Mouse (Mus musculus): ENCODE data around the gene Cog5.

Cog5 gene

GRCm38 (mm10) chr12:31949759-31950658, 295.3 kb downstream of the Cog5 start, which contains the start of gene Hbp1:
TSS of gene Hbp1 (minus strand) at chr12:31950535.
- peak; percentile 74; the same call in 1 of the 2 replicates for TF ChIP-seq GATA4 (IDR thresholded peaks at IDR 0.05; ENCODE audit: insufficient replicate concordance, low read length)

GRCm38 (mm10) chr12:31950659-31951031, 296.0 kb downstream of the Cog5 start:
- TF ChIP-seq GATA4 (IDR thresholded peaks at IDR 0.05; ENCODE audit: insufficient replicate concordance, low read length), result no peak

GRCm38 (mm10) chr12:31955843-31956242, 301.2 kb downstream of the Cog5 start:
- TF ChIP-seq GATA4 (IDR thresholded peaks at IDR 0.05; ENCODE audit: insufficient replicate concordance, low read length), result no peak

GRCm38 (mm10) chr12:31964074-31964473, 309.4 kb downstream of the Cog5 start:
- TF ChIP-seq GATA4 (IDR thresholded peaks at IDR 0.05; ENCODE audit: insufficient replicate concordance, low read length), result no peak

- no peak for TF ChIP-seq GATA4 (IDR thresholded peaks at IDR 0.05; ENCODE audit: insufficient replicate concordance, low read length)
Observed at GRCm38 (mm10) chr12:31965517-31966212, 311.0 kb downstream of the Cog5 start.

GRCm38 (mm10) chr12:31966405-31966804, 311.7 kb downstream of the Cog5 start:
- no peak for TF ChIP-seq GATA4 (IDR thresholded peaks at IDR 0.05; ENCODE audit: insufficient replicate concordance, low read length)

- TF ChIP-seq GATA4 (IDR thresholded peaks at IDR 0.05; ENCODE audit: insufficient replicate concordance, low read length), result no peak
Observed at GRCm38 (mm10) chr12:31967536-31967935, 312.9 kb downstream of the Cog5 start.

- no peak for TF ChIP-seq GATA4 (IDR thresholded peaks at IDR 0.05; ENCODE audit: insufficient replicate concordance, low read length)
Observed at GRCm38 (mm10) chr12:31969111-31969510, 314.4 kb downstream of the Cog5 start.

- TF ChIP-seq GATA4 (IDR thresholded peaks at IDR 0.05; ENCODE audit: insufficient replicate concordance, low read length), result no peak
Observed at GRCm38 (mm10) chr12:31971547-31971946, 316.9 kb downstream of the Cog5 start.

- TF ChIP-seq GATA4 (IDR thresholded peaks at IDR 0.05; ENCODE audit: insufficient replicate concordance, low read length), result no peak
Observed at GRCm38 (mm10) chr12:31973473-31974172, 319.0 kb downstream of the Cog5 start.

- no peak for TF ChIP-seq GATA4 (IDR thresholded peaks at IDR 0.05; ENCODE audit: insufficient replicate concordance, low read length)
Observed at GRCm38 (mm10) chr12:31976544-31976943, 321.9 kb downstream of the Cog5 start.

- no peak for TF ChIP-seq GATA4 (IDR thresholded peaks at IDR 0.05; ENCODE audit: insufficient replicate concordance, low read length)
Observed at GRCm38 (mm10) chr12:31977613-31978195, 323.0 kb downstream of the Cog5 start.

- TF ChIP-seq GATA4 (IDR thresholded peaks at IDR 0.05; ENCODE audit: insufficient replicate concordance, low read length), result no peak
Observed at GRCm38 (mm10) chr12:31983238-31983637, 328.6 kb downstream of the Cog5 start.

- TF ChIP-seq GATA4 (IDR thresholded peaks at IDR 0.05; ENCODE audit: insufficient replicate concordance, low read length), result no peak
Observed at GRCm38 (mm10) chr12:31983769-31984168, 329.1 kb downstream of the Cog5 start.

- TF ChIP-seq GATA4 (IDR thresholded peaks at IDR 0.05; ENCODE audit: insufficient replicate concordance, low read length), result no peak
Observed at GRCm38 (mm10) chr12:31984206-31984605, 329.5 kb downstream of the Cog5 start.

All from liver, adult (tissue).